Mouse (Mus musculus) gastrocnemius, postnatal 36 days (tissue): Measurements from ENCODE around the gene Sh3bgrl3. TPM values are rescaled to one million over a fixed set of nuclear protein-coding genes. Genes with fewer than 3 reads are reported as not detected.

Experiments used
- DNase-seq, 2 experiments: peaks; one replicate each; pipeline ENCODE4 v3.0.0; 2022
- intact Hi-C: fragments of 180-260 bp; cut with DNase I; formaldehyde crosslinking; loops from one replicate; pipeline ENCODE4 v1.15.1; 2025
- total RNA-seq, 2 experiments: library from RNA; stranded (reverse); gene quantifications; 2 replicates each; pipeline ENCODE4 v1.2.3; 2021

Sh3bgrl3 gene
- total RNA-seq, 2 experiments from 2014 or later = 17.1 to 19.7 TPM

DNA sequence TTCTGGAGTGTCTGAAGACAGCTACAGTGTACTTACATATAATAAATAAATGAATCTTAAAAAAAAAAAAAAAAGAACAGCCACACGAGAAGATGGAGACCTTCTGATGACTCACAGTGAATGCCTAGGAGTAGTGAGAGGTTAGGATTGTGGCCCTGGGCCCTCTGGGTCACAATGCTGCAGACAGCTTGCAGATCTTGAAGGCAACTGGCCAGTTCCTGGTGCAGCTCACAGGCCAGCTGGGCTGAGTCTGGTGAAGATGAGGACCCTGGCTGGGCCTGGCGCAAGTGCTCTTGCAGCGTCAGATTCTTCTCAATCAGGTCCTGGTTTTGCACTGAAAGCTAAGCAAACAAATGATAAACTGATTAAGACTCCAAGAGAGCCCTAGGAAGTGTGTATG is 3.5 kb upstream of the Sh3bgrl3 start:
- intact Hi-C loops = no loop called here
- DNase-seq = no peak

DNA sequence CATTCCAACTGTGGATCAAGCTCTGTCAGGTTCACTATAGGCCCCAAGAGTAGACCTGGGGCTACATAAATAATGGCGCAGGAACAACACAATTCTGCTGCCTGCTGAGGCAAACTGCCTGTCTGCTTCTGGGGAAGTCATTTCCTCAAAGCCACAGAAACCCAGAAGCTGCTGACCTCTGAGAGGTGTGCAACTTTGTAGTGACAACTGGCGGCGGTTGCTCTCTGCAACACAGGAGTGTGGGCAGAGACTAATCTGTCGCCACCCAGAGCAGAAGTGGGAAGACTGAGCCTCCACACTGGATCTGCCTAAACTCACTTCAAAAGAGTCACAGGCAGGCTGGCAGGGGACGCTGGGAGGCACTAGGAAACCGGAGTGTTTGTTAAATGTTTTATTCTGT is 893 bp upstream of the Sh3bgrl3 start:
- intact Hi-C loops = no loop called here
- DNase-seq = no peak

DNA sequence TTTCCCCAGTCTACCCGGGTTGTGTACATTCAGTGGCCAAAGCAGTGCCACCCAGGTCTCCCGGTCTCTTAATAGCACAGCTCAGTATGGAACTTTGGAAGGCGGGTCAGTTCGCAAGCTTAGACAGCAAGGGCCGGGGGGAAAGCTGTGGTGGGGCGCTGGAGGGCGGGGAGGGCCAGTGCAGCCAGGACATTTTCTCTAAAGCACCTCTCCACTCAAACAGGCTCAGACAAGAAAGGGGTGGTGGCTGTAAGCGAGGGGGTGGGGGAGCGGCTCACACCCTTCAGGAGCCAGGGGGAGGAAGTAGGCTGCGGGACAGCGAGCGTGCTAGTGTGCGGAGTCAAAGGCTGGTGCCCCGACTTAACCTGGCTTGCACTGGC is 384 bp upstream of the Sh3bgrl3 start:
- DNase-seq = no peak
- intact Hi-C loops = no loop called here

DNA sequence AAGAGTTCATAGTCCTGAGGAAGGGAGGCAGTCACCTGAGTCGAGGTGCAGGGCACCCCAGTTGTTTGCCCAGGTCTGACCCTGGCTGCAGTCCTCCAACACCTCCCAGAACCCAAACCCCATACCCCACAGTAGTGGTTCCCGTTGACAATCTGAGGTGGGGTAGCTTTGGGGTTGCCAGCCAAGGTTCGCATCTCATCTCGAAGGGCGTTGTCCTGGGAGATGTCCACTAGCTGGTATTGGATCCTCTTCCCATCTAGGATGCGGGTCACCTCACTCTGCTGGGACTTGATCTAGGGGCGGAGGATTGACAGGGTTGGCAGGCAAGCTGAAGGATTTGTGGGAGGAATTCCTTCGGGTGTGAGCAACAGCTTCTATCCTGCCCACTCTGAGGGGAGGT is 796 bp downstream of the Sh3bgrl3 start:
- DNase-seq = no peak

DNA sequence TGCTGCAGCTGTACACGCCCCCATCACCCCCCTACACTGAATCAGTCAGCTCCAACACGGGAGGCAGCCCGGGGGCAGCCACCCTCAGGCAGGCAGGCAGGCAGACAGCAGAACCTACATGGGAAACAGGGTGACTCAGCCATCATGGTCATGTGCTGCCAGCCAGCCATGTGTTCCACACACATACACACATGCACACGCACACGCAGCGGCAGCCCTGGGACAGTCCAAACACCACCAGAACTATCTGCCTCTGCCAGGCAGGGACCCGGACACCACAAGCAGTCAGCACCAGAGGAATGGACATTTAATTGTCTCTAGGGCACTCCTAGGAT is 1.5 kb downstream of the Sh3bgrl3 start:
- DNase-seq = no peak
- intact Hi-C loops = no loop called here

More for the DNA sequence above, 796 bp downstream of the Sh3bgrl3 start:
- intact Hi-C loops = no loop called here

DNA sequence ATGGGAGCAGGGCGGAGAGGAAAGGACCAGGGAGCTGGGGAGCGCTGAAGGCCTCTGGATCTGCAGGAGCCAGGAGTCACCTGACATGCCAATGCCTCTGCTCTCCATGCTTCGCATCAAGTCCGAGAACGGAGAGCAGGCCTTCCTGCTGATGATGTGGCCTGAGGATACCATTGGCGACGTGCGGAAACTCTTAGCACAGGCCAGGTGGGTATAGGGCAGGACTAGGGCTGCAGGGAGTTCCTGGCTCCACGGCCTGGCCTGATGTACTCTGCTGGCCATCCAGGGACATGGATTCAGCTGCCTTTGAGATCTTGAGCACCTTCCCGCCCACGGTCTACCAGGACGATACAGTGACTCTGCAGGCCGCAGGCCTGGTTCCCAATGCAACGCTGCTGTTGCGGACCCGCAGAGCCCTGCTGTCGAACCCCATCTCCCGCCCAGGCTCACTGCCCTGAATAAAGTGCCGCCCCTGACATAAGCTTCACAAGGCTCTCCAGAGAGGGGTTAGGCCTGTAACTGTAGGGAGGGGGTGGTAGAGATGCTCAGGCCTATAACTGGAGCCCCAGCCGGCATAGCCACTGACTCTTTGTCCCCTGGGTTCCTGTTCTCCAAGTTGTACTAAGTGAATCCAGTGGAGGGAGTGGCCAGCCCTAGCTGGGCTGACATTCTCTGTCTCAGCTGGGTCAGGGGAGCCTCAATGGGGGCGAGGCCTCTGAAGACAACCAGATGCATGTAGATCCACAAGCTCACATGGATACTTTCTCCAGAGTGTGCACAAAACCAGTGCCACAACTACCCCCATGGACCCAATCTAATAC is 2.1 kb downstream of the Sh3bgrl3 start:
- DNase-seq = no peak
- intact Hi-C loops = no loop called here

DNA sequence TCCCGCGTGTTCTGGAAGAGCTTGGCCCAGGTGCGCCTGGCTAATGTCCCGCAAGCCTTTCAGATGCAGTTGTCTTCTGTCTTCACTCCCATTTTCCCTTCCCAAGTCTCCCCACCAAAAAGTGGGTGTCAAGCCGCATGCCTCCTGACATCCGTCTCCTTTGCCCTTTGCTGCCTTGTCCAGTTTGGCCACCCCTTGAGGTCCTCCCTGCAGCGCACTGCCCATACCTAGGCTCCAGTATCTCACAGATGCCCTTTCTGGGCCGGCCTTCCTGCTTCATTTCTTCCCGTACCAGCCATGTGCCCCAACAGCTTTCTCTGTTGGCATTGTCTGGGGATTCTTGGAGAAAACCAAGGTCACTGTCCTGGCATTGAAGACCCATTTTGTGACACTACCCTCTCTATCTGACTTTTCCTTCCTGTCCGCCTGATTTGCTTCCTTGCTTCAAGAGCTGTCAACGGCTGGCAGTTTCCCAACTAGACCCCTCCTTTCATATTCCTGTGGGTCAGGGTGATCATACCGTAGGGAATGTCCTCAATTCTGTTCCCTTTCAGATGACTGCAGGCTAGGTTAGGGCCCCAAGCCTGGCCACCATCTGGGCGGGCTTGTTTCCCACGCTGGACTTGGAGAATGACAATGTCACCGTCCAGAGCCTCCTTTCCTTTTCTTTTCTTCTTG is 3.1 kb downstream of the Sh3bgrl3 start:
- intact Hi-C loops = no loop called here
- no peak for DNase-seq

DNA sequence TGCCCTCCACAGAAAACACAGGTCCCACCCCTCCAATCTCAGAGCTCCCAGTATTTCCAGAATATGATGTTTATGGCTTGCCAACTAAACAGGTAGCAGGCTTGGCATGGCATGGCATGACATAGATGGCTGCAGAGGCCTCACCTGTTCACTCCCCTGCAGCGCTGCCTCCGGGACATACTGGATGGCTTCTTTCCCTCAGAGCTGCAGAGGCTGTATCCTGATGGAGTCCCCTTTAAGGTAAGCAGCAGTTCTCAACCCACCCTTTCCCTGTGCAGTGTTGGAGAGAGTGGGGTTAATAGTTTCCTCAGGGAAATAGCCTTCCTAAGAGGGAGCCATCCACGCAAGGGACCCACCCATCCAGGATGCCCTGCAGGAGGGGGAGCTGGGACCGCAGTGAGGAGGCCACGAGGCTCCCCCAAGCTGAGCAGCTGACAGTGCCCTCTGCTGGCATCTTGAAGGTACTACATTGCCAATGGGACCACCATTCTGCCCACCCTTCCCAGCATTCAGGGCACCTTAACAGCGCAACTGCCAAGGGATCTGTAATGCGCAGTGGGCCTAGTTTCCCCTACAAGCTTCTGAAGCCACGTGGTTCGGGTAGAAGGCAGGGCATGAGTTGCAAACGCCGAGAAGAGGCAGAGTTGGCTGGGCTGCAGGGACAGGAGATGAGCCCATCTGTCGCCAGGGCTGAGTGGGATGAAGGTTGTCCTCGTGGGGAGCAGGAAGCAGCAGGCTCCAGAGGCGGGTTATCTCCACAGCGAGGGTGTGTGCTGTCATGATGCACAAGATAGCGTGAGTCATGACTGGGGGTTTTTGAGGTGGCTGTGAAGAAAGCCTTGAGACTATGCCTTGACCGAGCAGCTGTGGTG is 4.7 kb downstream of the Sh3bgrl3 start:
- intact Hi-C loops = no loop called here
- no peak for DNase-seq

DNA sequence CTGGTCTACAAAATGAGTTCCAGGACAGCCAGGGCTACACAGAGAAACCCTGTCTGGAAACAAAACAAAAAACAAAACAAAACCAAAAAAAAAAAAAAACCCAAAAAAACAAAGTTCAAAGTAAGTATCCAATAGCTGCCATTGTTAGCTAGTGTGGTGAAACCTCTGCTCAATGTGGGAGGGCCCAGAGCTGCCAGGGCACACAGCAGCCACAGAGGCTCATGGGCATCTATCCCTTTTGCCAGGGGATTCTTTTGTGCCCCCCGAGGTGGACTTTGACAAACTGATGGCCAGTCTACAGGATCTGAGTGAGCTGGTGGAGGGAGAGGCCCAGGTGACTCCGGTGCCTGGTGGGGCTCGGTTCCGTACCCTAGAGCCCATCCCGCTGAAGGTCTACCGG is 5.4 kb downstream of the Sh3bgrl3 start:
- intact Hi-C loops = no loop called here

DNA sequence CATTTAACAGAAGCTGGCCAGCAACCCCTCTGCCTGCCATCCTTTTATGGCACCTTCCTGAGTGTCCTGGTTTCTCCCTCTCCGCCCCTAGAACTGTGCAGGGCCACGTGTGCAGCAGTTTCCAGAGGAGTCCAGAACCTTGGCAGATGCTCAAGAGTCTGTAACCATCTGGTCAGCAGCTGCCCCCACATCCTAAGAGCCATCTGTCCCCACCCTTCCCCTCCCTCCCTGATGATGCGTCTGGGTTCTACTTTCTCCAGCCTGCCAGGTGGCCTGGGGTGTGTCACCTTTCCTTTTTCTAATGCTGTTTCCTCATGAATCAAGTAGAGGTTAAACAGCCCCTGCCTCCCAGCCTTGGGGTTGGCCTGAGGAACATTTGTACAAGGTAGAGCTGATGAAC is 6.3 kb downstream of the Sh3bgrl3 start:
- intact Hi-C loops = no loop called here
- DNase-seq = no peak

More for the DNA sequence above, 5.4 kb downstream of the Sh3bgrl3 start:
- DNase-seq = no peak

DNA sequence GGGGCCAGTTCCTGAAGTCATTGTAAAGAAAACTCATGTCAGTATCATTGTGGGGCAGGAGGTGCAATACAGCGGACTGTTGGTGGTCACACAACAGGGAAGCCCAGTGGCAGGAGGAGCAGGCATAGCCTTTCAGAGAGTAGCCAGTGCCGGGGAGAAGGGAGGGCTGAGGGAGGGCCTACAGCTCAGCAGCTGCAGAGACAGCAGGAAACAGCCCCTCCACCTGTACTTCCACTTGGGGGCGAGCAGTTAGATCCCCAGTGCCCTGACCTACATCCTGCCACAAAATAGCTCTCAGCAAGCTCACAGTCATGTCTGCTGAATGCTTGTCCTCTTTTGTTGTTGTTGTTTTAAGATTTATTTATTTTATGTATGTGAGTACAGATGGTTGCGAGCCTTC is 7.0 kb downstream of the Sh3bgrl3 start:
- intact Hi-C loops = no loop called here

DNA sequence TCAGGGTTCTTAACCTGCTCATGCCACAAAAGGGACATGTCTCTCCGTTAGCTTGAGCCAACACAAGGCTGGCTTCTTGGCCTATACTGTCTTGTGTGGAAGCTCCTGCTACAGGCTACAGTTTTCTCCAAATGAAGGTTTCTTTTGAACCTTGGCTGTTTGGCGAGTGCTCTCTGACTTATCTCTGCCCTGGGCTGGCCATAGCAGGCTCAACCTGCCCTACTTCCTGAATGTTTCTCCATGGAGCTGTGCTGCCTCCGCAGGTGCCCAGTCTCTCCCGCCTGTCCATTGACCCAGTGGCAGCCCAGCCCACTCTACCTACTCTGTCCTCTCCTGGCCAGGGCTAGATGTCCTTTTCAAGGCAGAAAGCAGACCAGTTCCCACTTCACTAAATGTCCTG is 7.7 kb downstream of the Sh3bgrl3 start:
- DNase-seq = no peak

More for the DNA sequence above, 7.0 kb downstream of the Sh3bgrl3 start:
- no peak for DNase-seq

DNA sequence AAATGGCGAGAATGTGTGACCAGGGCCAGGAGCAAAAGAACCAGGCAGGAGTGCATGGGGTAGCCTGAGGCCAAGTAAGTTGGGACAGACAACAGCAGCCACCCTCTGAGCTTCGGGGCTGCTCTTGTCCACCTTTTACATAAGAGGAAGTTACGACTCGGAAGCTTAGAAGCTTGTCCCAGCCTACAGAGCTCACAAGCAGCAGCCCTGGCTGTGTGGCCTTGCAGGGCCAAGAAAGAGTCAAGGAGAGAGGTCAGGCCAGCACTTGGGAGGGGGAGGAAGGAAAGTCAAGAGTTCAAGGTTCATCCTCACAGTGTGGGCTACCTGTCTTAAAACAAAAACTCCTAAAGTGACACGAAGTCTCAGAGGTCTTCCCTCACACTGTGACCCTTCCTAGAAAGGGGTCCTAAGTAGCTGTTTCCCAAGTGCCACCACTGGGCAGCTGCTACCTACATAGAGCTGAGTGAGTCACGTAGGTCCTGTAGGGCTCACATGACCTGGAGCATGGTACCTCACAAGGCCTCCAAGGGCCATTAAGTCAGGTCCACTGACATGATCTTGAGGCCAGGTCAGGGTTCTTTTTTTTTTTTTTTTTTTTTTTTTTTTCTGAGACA is 8.3 kb downstream of the Sh3bgrl3 start:
- no peak for DNase-seq

More for the DNA sequence above, 7.7 kb downstream of the Sh3bgrl3 start:
- intact Hi-C loops = no loop called here

DNA sequence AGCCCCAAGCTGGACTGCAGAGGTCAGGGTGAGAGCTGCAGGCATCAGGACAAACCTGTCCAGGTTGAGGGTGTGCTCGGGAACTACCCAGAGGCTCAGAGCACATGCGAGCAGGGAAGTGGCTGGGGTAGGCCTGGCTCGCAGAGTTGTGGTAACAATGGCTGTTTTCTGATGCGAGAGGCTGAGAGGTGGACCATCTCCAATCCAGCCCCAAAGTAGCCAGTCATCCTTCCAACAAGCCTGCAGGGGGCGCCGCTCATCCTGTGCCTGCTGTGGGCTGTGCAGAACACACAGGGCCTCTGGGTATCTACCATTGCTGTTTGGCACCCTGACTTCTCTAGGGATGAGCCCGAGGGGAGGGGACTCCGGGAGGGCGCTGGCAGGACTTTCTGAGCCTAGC is 8.9 kb downstream of the Sh3bgrl3 start:
- DNase-seq = no peak
- intact Hi-C loops = no loop called here

More for the DNA sequence above, 8.3 kb downstream of the Sh3bgrl3 start:
- intact Hi-C loops = no loop called here

DNA sequence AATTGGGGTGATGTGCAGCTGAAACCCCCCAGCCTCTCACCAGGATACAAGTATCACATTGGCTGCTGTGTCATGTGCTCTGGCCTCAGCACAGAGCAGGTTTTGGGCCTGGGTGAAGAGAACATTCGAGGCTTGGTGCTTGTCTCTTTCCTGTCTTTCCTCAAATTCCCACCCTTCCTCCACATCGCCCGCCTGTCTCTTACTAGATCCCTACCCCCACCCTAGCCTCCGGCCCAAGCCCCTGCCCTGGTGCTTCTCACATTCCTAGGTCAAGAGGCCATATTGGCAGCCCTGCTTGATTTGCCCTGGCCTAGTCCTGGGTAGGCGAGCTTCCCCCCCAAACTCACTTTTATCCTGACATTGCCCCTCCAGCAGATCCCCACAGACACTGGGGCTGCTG is 9.5 kb downstream of the Sh3bgrl3 start:
- intact Hi-C loops = no loop called here
- DNase-seq = no peak

DNA sequence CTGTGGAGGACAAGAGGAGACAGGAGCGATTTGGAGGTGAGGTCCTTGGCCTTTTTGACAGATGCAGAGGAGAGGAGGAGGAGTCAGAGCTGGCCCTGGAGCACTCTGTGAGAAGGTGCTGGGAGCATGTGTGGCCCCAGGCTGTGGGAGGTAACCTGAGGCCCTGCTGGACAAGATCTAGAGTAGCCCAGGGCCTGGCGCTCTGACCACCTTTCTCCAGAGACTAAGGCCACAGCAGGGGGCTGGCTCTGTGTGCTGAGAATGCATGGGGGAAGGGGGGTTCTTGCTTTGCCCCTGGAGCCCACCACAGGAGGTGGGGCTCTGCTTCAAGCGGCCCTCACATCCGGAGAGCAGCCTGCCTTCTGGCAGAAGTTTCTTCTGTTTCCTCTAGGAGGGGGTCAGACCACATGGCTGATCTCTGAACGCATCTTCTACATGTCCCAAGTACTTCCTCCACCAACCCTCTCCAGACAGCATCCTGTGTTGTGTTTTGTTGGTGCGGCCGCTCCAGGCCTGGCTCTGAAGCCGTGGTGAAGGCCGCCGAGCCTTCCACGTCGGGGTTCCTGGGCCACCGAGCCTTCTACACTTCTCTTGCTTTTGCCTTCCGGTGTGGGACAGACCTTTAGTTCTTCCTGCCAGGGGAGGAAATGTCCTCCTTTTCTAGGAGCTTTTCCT is 10.3 kb downstream of the Sh3bgrl3 start:
- intact Hi-C loops = no loop called here
- DNase-seq = no peak

DNA sequence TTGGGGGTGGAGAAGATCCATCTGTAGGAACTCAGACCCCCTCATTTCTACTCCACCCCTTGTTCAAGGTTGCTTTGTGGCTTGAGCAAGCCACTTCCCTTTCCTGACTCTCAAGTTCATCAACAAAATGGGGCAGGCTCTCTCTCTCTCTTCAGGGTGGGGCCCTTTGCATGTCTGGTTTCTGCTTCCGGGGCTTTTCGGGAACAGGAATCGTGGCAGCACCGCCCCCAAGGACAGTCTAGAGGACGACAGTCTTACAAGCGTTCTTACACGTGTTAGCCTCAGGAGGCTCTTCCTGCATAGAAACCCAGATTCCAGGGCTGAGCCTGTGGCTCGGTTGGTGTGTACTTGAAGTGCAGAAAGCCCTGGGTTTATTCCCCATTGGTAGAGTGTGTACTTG is 11.6 kb downstream of the Sh3bgrl3 start:
- intact Hi-C loops = no loop called here
- DNase-seq = no peak

DNA sequence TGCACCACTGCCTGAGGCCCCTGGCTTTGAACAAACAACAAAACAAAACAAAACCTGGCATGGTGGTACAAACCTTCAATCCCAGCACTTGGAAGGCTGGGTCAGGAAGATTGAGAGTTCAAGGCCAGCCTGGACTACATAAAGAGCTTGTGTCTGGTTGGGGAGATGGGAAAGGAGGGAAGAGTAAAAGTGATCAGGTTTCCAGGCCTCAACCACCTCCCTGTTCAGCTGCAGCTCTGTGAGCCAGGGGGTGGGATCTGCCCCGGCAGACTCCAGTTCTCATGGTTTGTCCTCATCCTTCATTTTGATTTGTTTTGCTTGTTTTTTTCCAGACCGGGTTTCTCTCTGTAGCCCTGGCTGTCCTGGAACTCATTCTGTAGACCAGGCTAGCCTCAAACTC is 12.1 kb downstream of the Sh3bgrl3 start:
- intact Hi-C loops = no loop called here
- no peak for DNase-seq

DNA sequence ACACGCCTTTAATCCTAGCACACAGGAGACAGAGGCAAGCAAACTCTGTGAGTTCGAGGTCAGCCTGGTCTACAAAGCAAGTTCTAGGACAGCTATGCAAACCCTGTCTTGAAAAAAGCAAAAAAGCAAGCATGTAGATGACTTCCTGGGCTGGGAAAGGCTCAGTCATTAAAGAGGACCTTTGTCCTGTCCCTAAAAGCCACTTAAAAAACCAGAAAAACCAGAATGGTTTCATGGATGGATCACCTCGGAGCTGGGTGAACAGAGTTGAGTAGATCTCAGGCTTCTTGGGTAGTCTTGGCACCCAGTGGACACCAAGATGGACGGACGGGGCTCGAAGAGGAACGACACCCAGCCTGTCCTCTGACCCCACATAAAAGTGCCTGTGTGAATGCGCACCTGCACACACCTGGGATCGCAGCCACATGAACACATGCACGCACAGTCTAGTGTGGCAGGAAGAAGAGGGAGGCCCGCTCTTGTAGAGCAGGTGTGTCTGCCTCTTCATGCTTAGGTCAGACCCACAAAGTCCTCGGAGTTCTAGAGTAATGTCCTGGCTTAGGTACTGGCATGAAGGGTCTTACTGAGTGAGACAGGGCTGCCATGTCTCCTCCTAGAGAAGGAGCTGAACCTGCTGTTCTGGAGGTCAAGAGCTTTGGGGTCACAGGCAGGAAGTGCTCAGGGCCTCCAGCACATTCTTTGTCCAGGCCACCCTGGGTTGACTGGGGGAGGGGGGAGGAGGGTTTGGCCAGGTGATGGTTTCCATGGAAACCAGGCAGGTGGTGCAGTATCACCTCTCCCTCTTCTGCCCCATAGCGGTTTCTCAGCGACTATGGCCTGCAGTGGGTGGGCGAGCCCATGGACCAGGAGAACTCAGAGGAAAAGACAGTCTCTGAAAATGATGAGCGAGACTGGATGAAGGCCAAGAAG is 13.1 kb downstream of the Sh3bgrl3 start:
- intact Hi-C loops = no loop called here
- DNase-seq = no peak
